Mouse (Mus musculus) megakaryocyte, embryonic 14.5 days (primary cell): ENCODE results near the gene Ankfy1.

Experiments used
- FLI1 ChIP-seq: IDR thresholded peaks from 2 replicates; pipeline ENCODE4 v1.6.1; 2012; ENCODE audit warnings: low read length, inconsistent platforms, mixed read lengths
- GATA1 ChIP-seq: IDR thresholded peaks from 3 replicates; pipeline ENCODE4 v1.6.1; 2012; ENCODE audit warnings: mixed read lengths, low read length, inconsistent platforms, borderline replicate concordance

DNA sequence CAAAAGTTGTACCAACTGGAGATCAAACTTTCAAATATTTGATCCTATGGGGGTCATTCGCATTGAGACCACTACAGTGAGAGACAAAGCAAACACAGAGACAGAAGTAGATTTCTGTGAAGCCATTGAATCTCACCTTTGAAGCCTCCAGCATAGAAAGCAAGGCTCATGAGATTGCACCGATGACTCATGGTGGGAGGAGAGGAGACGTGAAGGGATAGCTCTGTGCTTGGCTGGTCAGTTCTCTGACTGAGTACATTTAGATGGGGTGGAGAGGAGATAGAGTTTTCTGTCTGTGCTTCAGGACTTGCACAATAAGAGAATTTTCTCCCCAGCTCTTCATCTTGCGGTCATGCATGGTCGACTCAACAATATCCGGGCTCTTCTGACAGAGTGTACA is 69.8 kb downstream of the Ankfy1 start:
- TF ChIP-seq GATA1: no peak
- TF ChIP-seq FLI1: no peak
